Mouse (Mus musculus): ENCODE data around the gene Rapsn. TPM values are rescaled to one million over a fixed set of nuclear protein-coding genes. Genes with fewer than 3 reads are reported as not detected.

The Rapsn gene
- polyA plus RNA-seq, 1 experiment = 0.42 TPM

DNA sequence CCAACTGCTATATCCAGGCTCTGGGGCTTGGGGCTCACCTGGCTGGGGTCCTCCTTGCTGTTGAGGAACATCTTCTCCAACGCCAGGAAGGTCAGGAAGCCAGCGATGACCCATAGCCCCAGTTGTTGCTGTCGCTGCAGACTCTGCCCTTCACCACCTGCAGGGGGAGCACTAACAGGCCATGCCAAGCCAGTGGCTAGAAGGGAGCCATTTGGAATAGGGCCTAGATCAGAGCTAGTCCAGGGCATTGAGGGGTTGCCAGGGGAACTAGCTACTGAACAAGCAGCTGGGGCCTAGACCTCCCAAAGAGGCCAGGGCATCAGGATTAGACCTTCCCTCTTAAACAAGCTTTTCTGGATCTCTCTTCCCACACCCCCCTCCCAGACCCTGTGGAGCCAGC is 30.1 kb downstream of the Rapsn start:
- no peak overlapping the region for H3K27ac ChIP-seq (ENCODE audit: insufficient read depth, low read length)
- no peak overlapping the region for H3K4me3 ChIP-seq (ENCODE audit: low read depth, low read length)
- H3K27me3 ChIP-seq (ENCODE audit: control insufficient read depth, insufficient read depth, low read length, poor library complexity, severe bottlenecking) = no peaks in the 10 kb centered on the region
- H3K9ac ChIP-seq (ENCODE audit: low read depth, poor library complexity, severe bottlenecking) = no peak overlapping the region
- no peaks in the 10 kb centered on the region for H3K4me1 ChIP-seq (ENCODE audit: control insufficient read depth, insufficient read depth, low read length)
- H3K36me3 ChIP-seq (ENCODE audit: control insufficient read depth, insufficient read depth, low read length, poor library complexity, severe bottlenecking) = no peaks in the 10 kb centered on the region
- H3K9me3 ChIP-seq (replicated peaks; ENCODE audit: control insufficient read depth, insufficient read depth, low read length, poor library complexity, severe bottlenecking) = no peaks in the 10 kb centered on the region
- TF ChIP-seq CTCF (IDR thresholded peaks at IDR 0.05; ENCODE audit: low read depth, low read length) = peak; percentile 97
- no peak for TF ChIP-seq POLR2A (IDR thresholded peaks at IDR 0.05; ENCODE audit: insufficient read depth, low read length)

GRCm38 (mm10) chr2:91066455-91066854 is 31.0 kb downstream of the Rapsn start:
- Histone ChIP-seq H3K36me3 (ENCODE audit: control insufficient read depth, insufficient read depth, low read length, poor library complexity, severe bottlenecking) (no peaks in the 10 kb centered on the region), H3K4me1 (ENCODE audit: control insufficient read depth, insufficient read depth, low read length) (no peaks in the 10 kb centered on the region)
- TF ChIP-seq CTCF (IDR thresholded peaks at IDR 0.05; ENCODE audit: low read depth, low read length) = no peak
- TF ChIP-seq POLR2A (IDR thresholded peaks at IDR 0.05; ENCODE audit: insufficient read depth, low read length) = no peak
- TF ChIP-seq EP300 (IDR thresholded peaks at IDR 0.05; ENCODE audit: insufficient read depth, low read depth, low read length) = no peak

GRCm38 (mm10) chr2:91068162-91068871 is 32.9 kb downstream of the Rapsn start:
- no peaks in the 10 kb centered on the region for H3K9me3 ChIP-seq (replicated peaks; ENCODE audit: control insufficient read depth, insufficient read depth, low read length, poor library complexity, severe bottlenecking)
- H3K27ac ChIP-seq (ENCODE audit: insufficient read depth, low read length) = no peak overlapping the region
- H3K36me3 ChIP-seq (ENCODE audit: control insufficient read depth, insufficient read depth, low read length, poor library complexity, severe bottlenecking) = no peaks in the 10 kb centered on the region
- no peak overlapping the region for H3K4me3 ChIP-seq (ENCODE audit: low read depth, low read length)
- H3K27me3 ChIP-seq (ENCODE audit: control insufficient read depth, insufficient read depth, low read length, poor library complexity, severe bottlenecking) = no peaks in the 10 kb centered on the region
- TF ChIP-seq POLR2A (IDR thresholded peaks at IDR 0.05; ENCODE audit: insufficient read depth, low read length) (no peak), EP300 (IDR thresholded peaks at IDR 0.05; ENCODE audit: insufficient read depth, low read depth, low read length) (no peak), CTCF (IDR thresholded peaks at IDR 0.05; ENCODE audit: low read depth, low read length) (no peak)
- H3K4me1 ChIP-seq (ENCODE audit: control insufficient read depth, insufficient read depth, low read length) = no peaks in the 10 kb centered on the region
- H3K9ac ChIP-seq (ENCODE audit: low read depth, poor library complexity, severe bottlenecking) = no peak overlapping the region

More at GRCm38 (mm10) chr2:91066455-91066854, 31.0 kb downstream of the Rapsn start:
- Histone ChIP-seq H3K4me3 (ENCODE audit: low read depth, low read length) (no peak overlapping the region), H3K9me3 (replicated peaks; ENCODE audit: control insufficient read depth, insufficient read depth, low read length, poor library complexity, severe bottlenecking) (no peaks in the 10 kb centered on the region), H3K9ac (ENCODE audit: low read depth, poor library complexity, severe bottlenecking) (no peak overlapping the region), H3K27ac (ENCODE audit: insufficient read depth, low read length) (no peak overlapping the region), H3K27me3 (ENCODE audit: control insufficient read depth, insufficient read depth, low read length, poor library complexity, severe bottlenecking) (no peaks in the 10 kb centered on the region)

GRCm38 (mm10) chr2:91068872-91069165 is 33.4 kb downstream of the Rapsn start:
- 0 out of 2 replicates have a peak overlapping the region, but pooled peaks have one; percentile 32 for H3K9ac ChIP-seq (ENCODE audit: low read depth, poor library complexity, severe bottlenecking)
- no peaks in the 10 kb centered on the region for H3K27me3 ChIP-seq (ENCODE audit: control insufficient read depth, insufficient read depth, low read length, poor library complexity, severe bottlenecking)
- H3K36me3 ChIP-seq (ENCODE audit: control insufficient read depth, insufficient read depth, low read length, poor library complexity, severe bottlenecking) = no peaks in the 10 kb centered on the region
- no peak overlapping the region for H3K27ac ChIP-seq (ENCODE audit: insufficient read depth, low read length)
- TF ChIP-seq POLR2A (IDR thresholded peaks at IDR 0.05; ENCODE audit: insufficient read depth, low read length) (no peak), CTCF (IDR thresholded peaks at IDR 0.05; ENCODE audit: low read depth, low read length) (no peak), EP300 (IDR thresholded peaks at IDR 0.05; ENCODE audit: insufficient read depth, low read depth, low read length) (no peak)
- no peak overlapping the region for H3K4me3 ChIP-seq (ENCODE audit: low read depth, low read length)
- H3K9me3 ChIP-seq (replicated peaks; ENCODE audit: control insufficient read depth, insufficient read depth, low read length, poor library complexity, severe bottlenecking) = no peaks in the 10 kb centered on the region
- H3K4me1 ChIP-seq (ENCODE audit: control insufficient read depth, insufficient read depth, low read length) = no peaks in the 10 kb centered on the region

DNA sequence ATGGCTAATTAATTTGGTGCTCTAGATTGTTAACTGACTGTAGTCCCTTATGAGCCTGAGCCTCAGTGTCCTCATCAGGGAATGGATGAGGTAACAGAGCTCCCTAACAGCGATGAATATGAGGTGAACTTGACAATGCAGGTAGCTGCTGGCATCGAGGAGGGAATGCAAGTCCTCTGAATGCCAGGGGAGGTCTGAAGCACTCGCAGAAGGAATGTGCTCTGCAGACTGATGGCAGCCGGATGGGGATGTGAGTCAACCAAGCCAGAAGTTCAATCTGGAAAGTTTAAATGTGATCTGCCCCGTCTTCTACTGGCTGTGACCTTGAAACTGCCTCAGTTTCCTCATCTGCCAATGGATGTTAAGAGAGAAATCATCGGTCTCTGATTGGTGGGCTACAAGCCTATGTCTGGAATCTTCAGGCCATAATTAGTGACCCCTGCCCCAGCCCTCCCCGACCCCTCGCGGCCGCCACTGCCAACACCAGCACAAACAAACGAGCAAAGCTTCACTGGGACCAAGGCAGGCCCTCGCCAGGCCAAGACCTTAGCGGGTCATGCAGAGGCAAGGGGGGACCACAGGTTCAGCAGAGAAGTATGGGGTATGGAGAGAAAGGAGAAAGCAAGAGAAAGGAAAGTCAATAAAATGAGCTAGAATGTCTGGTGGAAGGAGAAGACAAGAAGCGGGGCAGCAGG is 34.0 kb downstream of the Rapsn start:
- H3K9ac ChIP-seq (ENCODE audit: low read depth, poor library complexity, severe bottlenecking) = peak overlapping the region; percentile 32
- H3K27ac ChIP-seq (ENCODE audit: insufficient read depth, low read length) = no peak overlapping the region
- H3K9me3 ChIP-seq (replicated peaks; ENCODE audit: control insufficient read depth, insufficient read depth, low read length, poor library complexity, severe bottlenecking) = no peaks in the 10 kb centered on the region
- H3K4me1 ChIP-seq (ENCODE audit: control insufficient read depth, insufficient read depth, low read length) = no peaks in the 10 kb centered on the region
- no peaks in the 10 kb centered on the region for H3K36me3 ChIP-seq (ENCODE audit: control insufficient read depth, insufficient read depth, low read length, poor library complexity, severe bottlenecking)
- no peaks in the 10 kb centered on the region for H3K27me3 ChIP-seq (ENCODE audit: control insufficient read depth, insufficient read depth, low read length, poor library complexity, severe bottlenecking)
- TF ChIP-seq CTCF (IDR thresholded peaks at IDR 0.05; ENCODE audit: low read depth, low read length) = no peak
- no peak for TF ChIP-seq EP300 (IDR thresholded peaks at IDR 0.05; ENCODE audit: insufficient read depth, low read depth, low read length)
- TF ChIP-seq POLR2A (IDR thresholded peaks at IDR 0.05; ENCODE audit: insufficient read depth, low read length) = no peak
- H3K4me3 ChIP-seq (ENCODE audit: low read depth, low read length) = peak overlapping the region; percentile 86
